Mouse (Mus musculus) lung, embryonic 14.5 days (tissue): Measurements from ENCODE around the gene Psmc2. TPM values are rescaled to one million over a fixed set of nuclear protein-coding genes. Genes with fewer than 3 reads are reported as not detected.

ENCODE experiments used
- ATAC-seq: fragments of 200-750 bp; cut with Nextera tagmentation; 2 replicates; pipeline ENCODE4 v1.8.0; 2017; ENCODE audit warnings: mild to moderate bottlenecking, moderate TSS enrichment, moderate library complexity; ENCODE audit not compliant: insufficient read depth
- DNase-seq: peaks from one replicate; pipeline ENCODE4 v3.0.0-alpha.2; 2015
- H3K27ac ChIP-seq: fragments of 300-500 bp; sonication (generic); 2 replicates; pipeline ENCODE4 v1.5.1; 2014; ENCODE audit warnings: low read depth, mild to moderate bottlenecking, moderate library complexity
- H3K27me3 ChIP-seq: fragments of 300-500 bp; sonication (generic); 2 replicates; pipeline ENCODE4 v1.6.1; 2014; ENCODE audit warnings: low read length, control low read depth; ENCODE audit not compliant: insufficient read depth
- H3K36me3 ChIP-seq: fragments of 300-500 bp; sonication (generic); 2 replicates; pipeline ENCODE4 v1.6.1; 2014; ENCODE audit warnings: control low read depth; ENCODE audit not compliant: insufficient read depth
- H3K4me1 ChIP-seq: fragments of 300-500 bp; sonication (generic); 2 replicates; pipeline ENCODE4 v1.6.1; 2014; ENCODE audit warnings: antibody characterized with exemption, control low read depth; ENCODE audit not compliant: insufficient read depth
- H3K4me2 ChIP-seq: fragments of 300-500 bp; sonication (generic); 2 replicates; pipeline ENCODE4 v1.6.1; 2014; ENCODE audit warnings: mild to moderate bottlenecking
- H3K4me3 ChIP-seq: fragments of 300-500 bp; sonication (generic); 2 replicates; pipeline ENCODE4 v1.5.1; 2014; ENCODE audit warnings: low read depth, low read length
- H3K9ac ChIP-seq: fragments of 300-500 bp; sonication (generic); 2 replicates; pipeline ENCODE4 v1.6.1; 2014
- H3K9me3 ChIP-seq: fragments of 300-500 bp; sonication (generic); 2 replicates; pipeline ENCODE4 v1.6.1; 2016; ENCODE audit warnings: low read depth, low read length, control low read depth
- CTCF ChIP-seq: IDR thresholded peaks from 2 replicates; pipeline ENCODE4 v1.5.1; 2016; ENCODE audit warnings: antibody characterized with exemption, low read depth
- WGBS: fragments of 180-500 bp; shearing (Covaris S2); extraction: QIAGEN DNeasy Blood & Tissue Kit; methylation state at CpG from one replicate; pipeline ENCODE4 v1.1.7; 2014; 5-methylcytosine and 5-hydroxymethylcytosine counted together
- polyA plus RNA-seq: library from polyadenylated mRNA; unstranded; fragments of >200 nt; fragmentation: Nextera tagmentation; extraction: Ambion mirVana; gene quantifications from 2 replicates; pipeline ENCODE4 v1.2.1, GENCODE M21; 2014

The Psmc2 gene
- polyA plus RNA-seq, 1 experiment from 2014 or later = 190 TPM

DNA sequence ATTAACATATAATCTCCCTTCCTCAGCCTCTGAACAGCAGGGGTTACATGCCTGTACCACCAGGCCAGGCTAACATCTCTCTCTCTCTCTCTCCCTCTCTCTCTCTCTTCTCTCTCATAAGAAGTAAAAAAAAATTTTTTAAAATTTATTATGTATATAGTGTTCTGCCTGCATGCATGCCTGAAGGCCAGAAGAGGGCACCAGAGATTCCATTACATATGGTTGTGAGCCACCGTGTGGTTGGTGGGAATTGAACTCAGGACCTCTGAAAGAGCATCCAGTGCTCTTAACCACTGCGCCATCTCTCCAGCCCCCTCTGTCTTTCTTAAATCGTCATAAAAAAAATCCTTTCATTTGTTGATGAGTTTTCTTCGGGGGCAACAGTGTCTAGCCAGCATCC lies 59.6 kb downstream of the Psmc2 start:
- Histone ChIP-seq H3K27ac (no peak overlapping the region), H3K9me3 (no peaks in the 10 kb centered on the region), H3K4me1 (no peaks in the 10 kb centered on the region), H3K36me3 (no peaks in the 10 kb centered on the region), H3K27me3 (no peaks in the 10 kb centered on the region), H3K4me3 (no peak overlapping the region), H3K4me2 (no peak overlapping the region), H3K9ac (no peak overlapping the region)
- peak; percentile 45 for TF ChIP-seq CTCF
- no peak for ATAC-seq
- peak; percentile 19 for DNase-seq
- 65% methylated on average over 4 of the region's 4 CpGs for WGBS

DNA sequence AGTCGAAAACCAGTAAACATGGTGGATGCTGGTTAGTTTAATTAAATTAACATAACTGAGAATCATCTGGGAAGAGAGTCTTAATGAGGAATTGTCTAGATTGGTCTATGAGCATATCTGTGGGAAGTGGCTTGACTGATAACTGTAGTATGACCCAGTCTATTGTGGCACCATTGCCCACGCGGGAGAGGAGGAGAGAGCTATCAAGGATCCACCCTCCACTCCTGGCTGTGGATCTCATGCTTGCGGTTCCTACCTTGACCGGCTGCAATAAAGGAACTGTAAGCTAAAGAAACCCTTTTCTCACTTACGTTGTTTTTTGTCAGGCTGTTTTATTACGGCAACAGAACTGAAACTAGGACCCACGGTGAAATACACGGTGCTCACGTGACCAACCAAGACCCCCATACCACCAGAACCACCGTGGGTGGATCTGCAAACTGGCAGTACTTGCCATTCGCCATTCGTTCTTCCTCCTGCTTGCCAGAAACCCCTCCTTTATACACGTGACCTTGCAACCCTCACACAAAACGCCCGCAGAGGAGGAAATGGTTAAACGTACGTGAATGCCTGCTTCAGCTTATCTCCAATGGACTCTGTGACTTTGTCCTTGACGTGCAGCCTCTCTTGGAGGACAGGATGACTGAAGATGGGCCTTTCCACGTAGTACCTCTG lies 61.7 kb downstream of the Psmc2 start:
- H3K27me3 ChIP-seq = no peaks in the 10 kb centered on the region
- H3K36me3 ChIP-seq = no peaks in the 10 kb centered on the region
- no peak overlapping the region for H3K9ac ChIP-seq
- DNase-seq = no peak
- H3K4me1 ChIP-seq = no peaks in the 10 kb centered on the region
- no peak overlapping the region for H3K4me3 ChIP-seq
- H3K27ac ChIP-seq = no peak overlapping the region
- TF ChIP-seq CTCF = no peak
- 69% methylated on average over 20 of the region's 20 CpGs for WGBS
- no peaks in the 10 kb centered on the region for H3K9me3 ChIP-seq
- ATAC-seq = no peak
- no peak overlapping the region for H3K4me2 ChIP-seq

DNA sequence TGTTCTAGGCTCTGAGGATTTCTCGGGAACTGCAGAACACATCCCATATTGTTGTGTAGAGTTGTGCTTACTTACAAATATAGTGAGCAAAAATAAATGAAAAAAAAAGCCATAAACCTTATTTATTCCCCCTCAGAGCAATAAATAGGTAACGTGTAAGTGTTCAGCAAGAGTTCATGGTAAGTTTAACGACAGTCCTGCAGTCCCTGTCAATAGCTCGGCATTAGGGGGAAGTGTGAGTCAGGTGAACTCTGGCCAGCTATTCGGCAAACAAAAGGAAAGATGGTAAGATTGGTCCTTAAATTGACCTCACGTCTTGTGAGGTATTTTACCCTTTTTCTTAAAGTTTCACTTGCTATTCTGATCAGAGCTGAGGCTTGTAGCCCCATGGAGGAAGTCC lies 62.4 kb downstream of the Psmc2 start:
- WGBS = 70% methylated on average over 6 of the region's 6 CpGs
- Histone ChIP-seq H3K9me3 (no peaks in the 10 kb centered on the region), H3K27me3 (no peaks in the 10 kb centered on the region), H3K36me3 (no peaks in the 10 kb centered on the region), H3K4me1 (no peaks in the 10 kb centered on the region), H3K9ac (no peak overlapping the region), H3K27ac (no peak overlapping the region), H3K4me2 (no peak overlapping the region), H3K4me3 (no peak overlapping the region)
- ATAC-seq (no peak), DNase-seq (no peak)
- no peak for TF ChIP-seq CTCF

DNA sequence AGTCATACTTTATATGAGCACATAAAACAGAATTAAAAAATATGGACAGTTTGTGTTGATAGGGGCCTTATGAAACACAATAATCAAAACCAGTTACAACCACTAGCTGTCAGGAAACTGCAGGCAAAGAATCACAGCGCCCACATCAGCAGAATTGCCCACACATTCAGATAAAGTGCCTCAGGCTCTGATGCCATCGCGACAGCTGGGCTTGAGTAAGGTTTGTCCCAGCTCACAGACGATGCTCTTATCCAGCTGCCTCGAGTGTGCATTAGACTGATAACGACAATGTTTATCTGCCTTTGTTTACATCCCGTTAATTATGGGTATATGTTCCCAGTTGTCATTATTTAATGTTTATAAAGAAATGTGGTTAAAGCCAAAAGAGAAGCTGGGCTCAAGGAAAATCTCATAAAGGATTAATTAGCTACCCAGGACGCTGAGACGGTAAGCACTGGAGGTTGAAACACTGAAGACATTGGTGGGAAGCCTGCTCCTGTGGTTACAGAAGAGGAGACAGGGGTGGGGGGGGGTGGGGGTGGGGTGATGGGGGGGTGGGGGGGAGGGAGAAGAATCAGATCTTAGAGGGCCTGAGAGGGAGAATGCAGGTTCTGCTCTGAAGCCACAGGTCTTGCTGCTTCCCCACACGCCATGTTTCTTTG lies 66.7 kb downstream of the Psmc2 start:
- no peak for TF ChIP-seq CTCF
- DNase-seq (peak; percentile 31), ATAC-seq (peak; percentile 65; the same call in 1 of the 2 replicates)
- Histone ChIP-seq H3K4me3 (no peak overlapping the region), H3K4me1 (no peaks in the 10 kb centered on the region), H3K9ac (no peak overlapping the region), H3K27me3 (no peaks in the 10 kb centered on the region), H3K36me3 (no peaks in the 10 kb centered on the region), H3K4me2 (no peak overlapping the region), H3K9me3 (no peaks in the 10 kb centered on the region), H3K27ac (no peak overlapping the region)
- WGBS = 25% methylated on average over 10 of the region's 10 CpGs

Other genes starting within 250 kb of the Psmc2 start
- gene Lrrc17, start 241.7 kb upstream of the Psmc2 start, polyA plus RNA-seq = 39.5 and 45.3 TPM in 2 replicates
- gene Fbxl13, start 139.6 kb upstream of the Psmc2 start, polyA plus RNA-seq = 0.49 and 0.50 TPM in 2 replicates
- gene Armc10, start 139.5 kb upstream of the Psmc2 start, polyA plus RNA-seq = 53.6 and 54.4 TPM in 2 replicates
- gene Napepld, start 83.9 kb upstream of the Psmc2 start, polyA plus RNA-seq = 5.1 and 5.5 TPM in 2 replicates
- gene Pmpcb, start 48.1 kb upstream of the Psmc2 start, polyA plus RNA-seq = 85.6 TPM in 2 replicates
- 76.9 and 77.4 TPM in 2 replicates for gene Dnajc2, start within 50 bp of the Psmc2 start, polyA plus RNA-seq
- gene Slc26a5, start 80.3 kb downstream of the Psmc2 start, polyA plus RNA-seq = 0.12 and 0.30 TPM in 2 replicates